Mouse (Mus musculus): ENCODE data around the gene Srgap2.
"Not testable (repeated sequence)": the region's sequence is repeated elsewhere in the genome, so short reads cannot be mapped to it uniquely, and the experiment has no call there.

Gene Srgap2

GRCm38 (mm10) chr1:131345422-131346419 is 181.4 kb downstream of the Srgap2 start:
- DNase-seq (ENCODE audit: low spot score), result peak; percentile 64

- DNase-seq (ENCODE audit: low spot score), result peak; percentile 7
Measured at GRCm38 (mm10) chr1:131344691-131345090, 182.5 kb downstream of the Srgap2 start.

- DNase-seq (ENCODE audit: low spot score), result no peak
Measured at GRCm38 (mm10) chr1:131336017-131336416, 191.1 kb downstream of the Srgap2 start.

- no peak for DNase-seq (ENCODE audit: low spot score)
Measured at GRCm38 (mm10) chr1:131335604-131336003, 191.5 kb downstream of the Srgap2 start.

- DNase-seq (ENCODE audit: low spot score), result no peak
Measured at GRCm38 (mm10) chr1:131331180-131331579, 196.0 kb downstream of the Srgap2 start.

- not testable (repeated sequence) for DNase-seq (ENCODE audit: low spot score)
Measured at GRCm38 (mm10) chr1:131329093-131329492, 198.1 kb downstream of the Srgap2 start.

- DNase-seq (ENCODE audit: low spot score), result no peak
Measured at GRCm38 (mm10) chr1:131327167-131327566, 200.0 kb downstream of the Srgap2 start.

- DNase-seq (ENCODE audit: low spot score), result no peak
Measured at GRCm38 (mm10) chr1:131324816-131325463, 202.2 kb downstream of the Srgap2 start.

GRCm38 (mm10) chr1:131319598-131320330 is 207.4 kb downstream of the Srgap2 start:
- DNase-seq (ENCODE audit: low spot score), result no peak

GRCm38 (mm10) chr1:131318397-131318796 is 208.8 kb downstream of the Srgap2 start:
- no peak for DNase-seq (ENCODE audit: low spot score)

- DNase-seq (ENCODE audit: low spot score), result no peak
Measured at GRCm38 (mm10) chr1:131317625-131318024, 209.5 kb downstream of the Srgap2 start.

- DNase-seq (ENCODE audit: low spot score), result no peak
Measured at GRCm38 (mm10) chr1:131311284-131311683, 215.9 kb downstream of the Srgap2 start.

GRCm38 (mm10) chr1:131310237-131310818 is 216.8 kb downstream of the Srgap2 start:
- no peak for DNase-seq (ENCODE audit: low spot score)

GRCm38 (mm10) chr1:131300750-131301149 is 226.4 kb downstream of the Srgap2 start:
- no peak for DNase-seq (ENCODE audit: low spot score)

GRCm38 (mm10) chr1:131299788-131300187 is 227.4 kb downstream of the Srgap2 start:
- DNase-seq (ENCODE audit: low spot score), result no peak

GRCm38 (mm10) chr1:131299240-131299639 is 227.9 kb downstream of the Srgap2 start:
- no peak for DNase-seq (ENCODE audit: low spot score)

- no peak for DNase-seq (ENCODE audit: low spot score)
Measured at GRCm38 (mm10) chr1:131298171-131298570, 229.0 kb downstream of the Srgap2 start.

- no peak for DNase-seq (ENCODE audit: low spot score)
Measured at GRCm38 (mm10) chr1:131296726-131297125, 230.4 kb downstream of the Srgap2 start.

- DNase-seq (ENCODE audit: low spot score), result no peak
Measured at GRCm38 (mm10) chr1:131295200-131295599, 232.0 kb downstream of the Srgap2 start.

- DNase-seq (ENCODE audit: low spot score), result no peak
Measured at GRCm38 (mm10) chr1:131293922-131294250, 233.3 kb downstream of the Srgap2 start.

GRCm38 (mm10) chr1:131293221-131293921 is 233.8 kb downstream of the Srgap2 start:
- no peak for DNase-seq (ENCODE audit: low spot score)

All from lung, postnatal 25 days (tissue).